Mouse (Mus musculus) effector memory CD4-positive, alpha-beta T cell, adult 5 months (primary cell): ENCODE results near the gene Frrs1l. TPM values are rescaled to one million over a fixed set of nuclear protein-coding genes. Genes with fewer than 3 reads are reported as not detected.

ENCODE experiments used
- polyA plus RNA-seq: library from polyadenylated mRNA; unstranded; fragments of 100-300 nt; shearing (Covaris generic); gene quantifications from one replicate; pipeline ENCODE4 v1.2.1, GENCODE M21; 2017

Frrs1l gene
- not detected for polyA plus RNA-seq

DNA sequence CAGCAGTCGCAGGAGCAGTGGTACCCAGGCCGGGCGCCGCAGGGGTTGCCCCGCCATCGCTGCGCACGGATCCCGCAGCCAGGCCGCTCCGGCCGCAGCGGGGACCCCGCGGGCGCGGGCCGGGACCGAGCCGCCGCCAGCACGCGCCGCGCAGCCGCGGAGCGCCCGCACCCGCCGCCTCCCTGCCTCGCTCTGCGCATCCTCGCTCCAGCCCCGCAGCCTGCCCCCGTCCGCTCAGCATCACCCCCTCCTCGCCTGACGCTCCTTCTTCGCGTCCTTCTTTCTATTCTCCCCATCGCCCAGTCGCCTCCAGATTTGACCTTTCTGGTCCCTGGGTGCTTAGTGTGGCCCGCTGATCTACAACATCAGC, at the start of gene Frrs1l:
TSS of gene Frrs1l (minus strand) at position 177 of the 370 bp plus-strand sequence.

DNA sequence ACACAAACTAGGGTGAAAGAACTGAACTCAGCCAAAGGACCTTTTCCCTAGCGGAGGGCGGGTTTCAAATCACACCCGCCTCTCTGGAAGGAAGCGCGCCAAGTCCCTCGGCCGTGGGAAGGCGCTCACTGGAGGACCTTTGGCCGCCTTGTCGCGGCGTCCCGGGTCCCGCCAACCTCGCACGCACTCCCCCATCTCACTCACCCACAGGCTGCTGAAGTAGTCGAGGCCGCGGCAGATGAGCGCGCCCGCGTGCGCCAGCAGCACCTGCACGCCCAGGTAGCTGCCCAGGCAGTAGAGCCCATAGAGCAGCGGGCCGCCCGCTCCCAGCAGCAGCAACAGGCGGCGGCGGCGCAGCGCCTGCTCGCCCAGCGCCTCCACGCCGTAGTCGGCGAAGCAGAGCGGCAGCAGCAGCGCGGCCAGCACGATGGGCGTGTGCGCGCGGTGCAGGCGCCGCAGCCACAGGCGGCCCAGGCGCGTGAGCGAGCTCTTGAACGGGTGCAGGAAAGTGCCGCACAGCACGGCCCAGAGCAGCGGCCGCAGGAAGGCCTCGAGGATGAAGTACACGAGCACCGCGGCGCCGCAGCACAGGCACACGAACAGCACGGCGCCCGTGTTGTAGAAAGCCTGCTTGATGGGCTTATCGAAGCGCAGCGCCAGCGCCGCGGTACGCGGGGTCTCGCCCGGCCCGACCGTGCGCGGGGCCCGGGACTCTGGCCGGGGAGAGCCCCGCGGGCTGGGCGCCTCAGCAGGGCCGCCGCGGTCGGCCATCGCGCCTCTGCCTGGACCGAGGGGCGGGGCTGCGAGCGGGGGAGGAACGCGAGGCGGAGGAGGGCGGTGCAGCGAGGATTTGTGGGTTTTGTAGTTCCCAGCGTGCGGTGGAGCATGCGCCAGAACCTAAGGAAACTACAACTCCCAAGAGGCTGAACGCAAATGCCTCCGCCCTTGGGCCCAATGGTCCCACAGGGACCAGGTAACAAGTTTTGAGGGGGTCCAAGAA, 43.2 kb downstream of the Frrs1l start, which contains the start of gene Tmem245:
TSS of gene Tmem245 (minus strand) at position 797 of the 1,000 bp plus-strand sequence.

Other genes with a start within 250 kb of the Frrs1l start
- gene Actl7b, start 248.9 kb downstream of the Frrs1l start, polyA plus RNA-seq = not detected
- gene Actl7a, start 247.0 kb downstream of the Frrs1l start, polyA plus RNA-seq = not detected
- 23.9 TPM for gene Elp1, start 188.1 kb downstream of the Frrs1l start, polyA plus RNA-seq
- 8.9 TPM for gene Fam206a, start 188.0 kb downstream of the Frrs1l start, polyA plus RNA-seq
- 1.5 TPM for gene Ctnnal1, start 125.2 kb downstream of the Frrs1l start, polyA plus RNA-seq
- 12.9 TPM for gene Tmem245, start 43.0 kb downstream of the Frrs1l start, polyA plus RNA-seq
- gene Epb41l4b, start 153.0 kb upstream of the Frrs1l start, polyA plus RNA-seq = not detected